Mouse (Mus musculus) heart, adult 2 months (tissue): ENCODE measurements around the gene Akt3. TPM values are rescaled to one million over a fixed set of nuclear protein-coding genes. Genes with fewer than 3 reads are reported as not detected.

ENCODE experiments used
- DNase-seq, 2 experiments: peaks; one replicate each; pipeline ENCODE4 v3.0.0; 2021
- H3K27ac ChIP-seq: fragments of 200-600 bp; 2 replicates; pipeline ENCODE4 v1.8.1; 2022
- H3K27me3 ChIP-seq: fragments of 200-500 bp; 2 replicates; pipeline ENCODE4 v1.6.1; 2012; ENCODE audit warnings: mild to moderate bottlenecking, low read length, inconsistent platforms, mixed read lengths; ENCODE audit not compliant: control insufficient read depth, insufficient read depth
- H3K36me3 ChIP-seq: fragments of 200-500 bp; 2 replicates; pipeline ENCODE4 v1.6.1; 2012; ENCODE audit warnings: low read length, inconsistent platforms; ENCODE audit not compliant: control insufficient read depth, insufficient read depth
- H3K4me1 ChIP-seq: fragments of 200-500 bp; 2 replicates; pipeline ENCODE4 v1.6.1; 2011; ENCODE audit warnings: low read length; ENCODE audit not compliant: control insufficient read depth, insufficient read depth
- H3K4me3 ChIP-seq: fragments of 200-600 bp; 2 replicates; pipeline ENCODE4 v1.8.1; 2022
- H3K79me2 ChIP-seq: fragments of 200-500 bp; replicated peaks from 2 replicates; pipeline ENCODE4 v1.6.1; 2012; ENCODE audit warnings: mild to moderate bottlenecking, inconsistent platforms, low read length, moderate library complexity, mixed read lengths; ENCODE audit not compliant: control insufficient read depth, insufficient read depth
- H3K9ac ChIP-seq: fragments of 200-500 bp; 2 replicates; pipeline ENCODE4 v1.6.1; 2012; ENCODE audit warnings: low read depth, mild to moderate bottlenecking, control low read depth, inconsistent platforms, low read length, mixed read lengths
- CTCF ChIP-seq: fragments of 200-600 bp; IDR thresholded peaks from 2 replicates; pipeline ENCODE4 v1.8.1; 2022; ENCODE audit warnings: antibody characterized with exemption, mild to moderate bottlenecking, moderate library complexity
- EP300 ChIP-seq: fragments of 200-500 bp; IDR thresholded peaks from 2 replicates; pipeline ENCODE4 v1.6.1; 2011; ENCODE audit warnings: low read depth, low read length, control low read depth; ENCODE audit not compliant: insufficient read depth
- POLR2A ChIP-seq: fragments of 200-500 bp; IDR thresholded peaks from 2 replicates; pipeline ENCODE4 v1.6.1; 2011; ENCODE audit warnings: mild to moderate bottlenecking, low read depth, low read length, control low read depth; ENCODE audit not compliant: insufficient read depth
- WGBS: fragments of 180-500 bp; shearing (Covaris S2); methylation state at CpG from one replicate; pipeline ENCODE4 v1.1.7; 2018; 5-methylcytosine and 5-hydroxymethylcytosine counted together
- intact Hi-C: fragments of 180-260 bp; cut with DNase I; formaldehyde crosslinking; loops from one replicate; pipeline ENCODE4 v1.15.1; 2025
- polyA plus RNA-seq: library from polyadenylated mRNA; depleted of rRNA; stranded (reverse); fragments of >200 nt; gene quantifications from 2 replicates; pipeline ENCODE4 v1.2.3, GENCODE M21; 2012
- total RNA-seq, 2 experiments: library from RNA; stranded (reverse); gene quantifications; 2 replicates each; pipeline ENCODE4 v1.2.3; 2021

Gene Akt3
- total and polyA plus RNA-seq, 3 experiments: 4.8 to 20.2 (median 20.0) TPM

DNA sequence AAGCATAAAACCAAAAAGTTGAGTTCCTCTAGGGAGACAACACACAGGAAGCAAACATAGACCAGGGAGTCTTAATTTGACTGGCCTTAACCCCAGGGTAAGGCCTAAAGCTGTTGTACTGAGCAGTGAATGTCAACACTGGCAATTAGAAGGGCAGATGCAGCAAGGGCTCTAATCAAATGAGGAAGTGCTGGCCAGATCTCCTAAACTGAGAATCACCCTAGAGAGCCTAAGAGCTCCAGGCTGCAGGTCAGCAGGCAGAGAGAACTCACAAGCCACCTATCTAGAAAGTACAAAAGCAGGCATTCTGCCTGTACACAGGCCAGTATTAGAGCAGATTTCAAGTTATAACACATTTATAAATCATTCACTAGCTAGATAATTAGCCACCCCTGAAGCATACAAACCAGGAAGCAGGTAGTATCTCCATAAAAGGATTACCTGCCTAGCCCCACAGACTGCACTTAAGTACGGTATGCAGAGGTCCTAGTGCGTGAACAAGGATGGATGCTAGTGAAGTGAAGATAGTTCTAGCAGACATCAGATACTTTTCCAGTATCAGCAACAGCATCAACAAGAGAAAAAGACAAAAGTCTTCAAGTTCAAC, 147.2 kb downstream of the Akt3 start:
- TF ChIP-seq EP300 (no peak), POLR2A (no peak), CTCF (no peak)
- DNase-seq: no peak
- intact Hi-C loops: no loop called here
- no peak overlapping the region for H3K27ac ChIP-seq
- H3K27me3 ChIP-seq: no peaks in the 10 kb centered on the region
- no peaks in the 10 kb centered on the region for H3K79me2 ChIP-seq
- no peak overlapping the region for H3K4me3 ChIP-seq
- WGBS: 91% methylated on average over 2 of the region's 2 CpGs
- H3K36me3 ChIP-seq: no peaks in the 10 kb centered on the region; the same call in 1 of the 2 replicates
- H3K4me1 ChIP-seq: peaks cover 2% of the 10 kb centered on the region; the same call in 1 of the 2 replicates
- no peak overlapping the region for H3K9ac ChIP-seq

DNA sequence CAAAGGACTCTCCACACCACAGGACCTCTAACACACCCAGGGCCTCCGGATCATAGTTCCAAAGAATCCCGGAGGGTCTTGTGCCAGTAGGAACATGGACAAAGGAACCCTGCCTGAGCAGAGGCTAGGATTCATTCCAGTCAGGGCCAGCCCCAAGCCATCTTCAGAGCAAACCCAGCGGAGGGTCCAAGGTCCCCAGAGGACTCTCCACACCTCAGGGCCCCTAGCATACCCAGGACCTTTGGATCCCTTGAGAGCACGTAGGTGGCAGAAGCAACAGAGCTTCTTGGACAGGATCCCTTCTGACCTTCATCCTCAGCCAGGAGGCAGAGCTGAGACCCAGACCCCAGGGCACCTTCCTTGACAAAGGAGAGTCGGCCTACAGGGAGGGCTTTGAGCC, 167.5 kb downstream of the Akt3 start:
- DNase-seq: no peak
- no peaks in the 10 kb centered on the region for H3K4me1 ChIP-seq
- intact Hi-C loops: no loop called here
- no peak overlapping the region for H3K4me3 ChIP-seq
- no peaks in the 10 kb centered on the region for H3K36me3 ChIP-seq
- no peak overlapping the region for H3K9ac ChIP-seq
- H3K27ac ChIP-seq: no peak overlapping the region
- TF ChIP-seq CTCF (no peak), EP300 (no peak), POLR2A (no peak)
- H3K79me2 ChIP-seq: no peaks in the 10 kb centered on the region
- 95% methylated on average over 5 of the region's 5 CpGs for WGBS
- no peaks in the 10 kb centered on the region for H3K27me3 ChIP-seq

DNA sequence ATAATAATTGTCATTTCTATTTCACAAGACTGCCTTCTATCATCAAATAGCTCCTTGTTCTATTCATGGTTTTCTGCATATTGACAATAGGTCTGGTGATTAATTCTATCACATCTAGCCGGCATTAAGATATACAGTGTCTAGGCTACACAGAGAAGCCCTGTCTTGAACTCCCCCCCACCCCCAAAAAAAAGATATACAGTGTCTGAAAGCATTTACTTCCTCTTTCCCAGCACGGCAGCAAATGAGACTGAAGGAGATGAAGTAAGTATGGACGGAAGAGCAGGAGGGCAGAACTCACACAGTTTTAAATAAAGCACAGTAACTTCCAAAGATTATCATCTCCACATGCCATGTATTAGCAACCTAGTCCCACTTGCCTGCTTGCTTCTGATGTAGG, 168.5 kb downstream of the Akt3 start:
- Histone ChIP-seq H3K27ac (no peak overlapping the region), H3K4me1 (no peaks in the 10 kb centered on the region), H3K9ac (no peak overlapping the region), H3K36me3 (no peaks in the 10 kb centered on the region), H3K27me3 (no peaks in the 10 kb centered on the region), H3K79me2 (no peaks in the 10 kb centered on the region), H3K4me3 (no peak overlapping the region)
- WGBS: 48% methylated on average over 3 of the region's 3 CpGs
- DNase-seq: no peak
- TF ChIP-seq CTCF (no peak), POLR2A (no peak), EP300 (no peak)
- intact Hi-C loops: no loop called here

DNA sequence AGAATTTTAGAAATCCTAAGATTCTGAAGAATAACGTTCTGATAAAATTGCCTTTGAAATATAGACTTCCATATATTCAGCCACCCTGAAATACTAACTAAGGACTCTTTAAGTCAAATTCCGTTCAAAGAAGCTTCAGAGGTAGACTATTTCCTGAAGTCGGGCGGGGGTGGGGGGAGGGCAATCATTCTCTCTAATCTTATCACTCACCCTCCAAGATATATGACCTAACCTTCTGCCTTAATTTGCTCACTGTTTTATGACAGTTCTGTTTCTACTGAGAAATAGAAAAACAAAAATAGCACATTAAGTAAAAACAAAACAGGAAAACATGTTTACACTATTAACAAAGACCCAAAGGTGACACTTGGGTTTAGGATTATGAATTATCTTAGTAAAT, 169.0 kb downstream of the Akt3 start:
- H3K27ac ChIP-seq: no peak overlapping the region
- H3K36me3 ChIP-seq: no peaks in the 10 kb centered on the region
- DNase-seq: no peak
- no peaks in the 10 kb centered on the region for H3K4me1 ChIP-seq
- H3K4me3 ChIP-seq: no peak overlapping the region
- TF ChIP-seq CTCF (no peak), EP300 (no peak), POLR2A (no peak)
- intact Hi-C loops: no loop called here
- H3K27me3 ChIP-seq: no peaks in the 10 kb centered on the region
- 66% methylated on average over 4 of the region's 4 CpGs for WGBS
- no peaks in the 10 kb centered on the region for H3K79me2 ChIP-seq
- H3K9ac ChIP-seq: no peak overlapping the region

DNA sequence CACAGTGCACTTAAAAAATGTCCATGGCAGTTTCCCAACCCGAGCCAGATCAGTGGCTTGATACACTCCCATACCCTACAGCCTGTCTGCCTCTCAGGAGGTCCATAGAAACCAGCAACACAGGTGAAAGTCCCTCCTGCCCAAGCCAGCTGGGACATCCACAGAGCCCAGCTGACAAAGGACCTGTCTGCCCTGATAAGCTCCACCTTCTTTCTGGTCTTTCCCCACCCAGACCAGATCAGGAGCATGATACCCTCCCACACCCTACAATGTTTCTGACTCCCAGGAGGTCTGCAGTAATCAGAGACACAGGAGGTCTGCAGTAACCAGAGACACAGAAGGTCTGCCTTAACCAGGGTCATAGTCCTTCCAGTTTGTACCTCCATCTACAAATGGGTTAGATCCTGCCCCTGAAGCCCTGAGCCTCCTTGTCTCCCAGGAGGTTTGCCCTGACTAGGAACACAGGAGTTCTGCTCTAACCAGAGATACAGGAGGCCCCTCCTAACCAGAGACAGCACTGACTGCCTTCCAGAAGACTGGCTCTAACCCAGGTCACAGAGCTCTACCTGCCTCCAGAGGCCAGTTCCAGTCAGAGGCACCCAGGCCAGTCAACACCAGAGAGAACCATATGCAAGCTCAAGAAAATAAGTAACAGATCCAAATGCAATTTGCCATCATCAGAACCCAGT, 175.9 kb downstream of the Akt3 start:
- 81% methylated on average over 1 of the region's 1 CpGs for WGBS
- Histone ChIP-seq H3K36me3 (no peaks in the 10 kb centered on the region), H3K27ac (no peak overlapping the region), H3K4me3 (no peak overlapping the region), H3K79me2 (no peaks in the 10 kb centered on the region), H3K4me1 (no peaks in the 10 kb centered on the region), H3K9ac (no peak overlapping the region), H3K27me3 (no peaks in the 10 kb centered on the region)
- DNase-seq: no peak
- intact Hi-C loops: no loop called here
- no peak for TF ChIP-seq EP300
- no peak for TF ChIP-seq POLR2A
- no peak for TF ChIP-seq CTCF

DNA sequence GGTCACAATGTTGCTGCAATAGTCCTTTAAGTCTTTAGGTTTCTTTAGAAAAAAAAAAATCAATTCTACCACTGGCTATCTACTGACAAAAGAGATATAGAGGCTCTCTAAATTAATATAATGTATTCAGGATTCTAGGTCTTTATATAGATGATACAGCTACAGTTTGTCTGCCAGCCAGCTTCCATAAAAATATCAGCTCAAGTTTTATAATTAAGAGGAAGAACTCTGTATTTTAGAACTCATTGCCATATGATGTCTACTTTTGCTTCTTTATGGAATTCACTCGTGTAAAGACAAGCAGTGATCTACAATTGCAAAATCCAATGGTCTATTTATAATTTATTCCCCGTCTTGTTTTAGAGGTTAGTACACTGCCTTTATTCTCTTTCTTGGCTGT, 188.8 kb downstream of the Akt3 start:
- DNase-seq: no peak
- Histone ChIP-seq H3K4me1 (no peaks in the 10 kb centered on the region), H3K36me3 (no peaks in the 10 kb centered on the region; the same call in 1 of the 2 replicates), H3K27ac (no peak overlapping the region), H3K4me3 (no peak overlapping the region), H3K27me3 (no peaks in the 10 kb centered on the region), H3K79me2 (no peaks in the 10 kb centered on the region), H3K9ac (no peak overlapping the region)
- TF ChIP-seq EP300: no peak
- TF ChIP-seq POLR2A: no peak
- TF ChIP-seq CTCF: no peak
- WGBS: 82% methylated on average over 2 of the region's 2 CpGs
- intact Hi-C loops: no loop called here
